Mouse (Mus musculus) CH12.LX (cell line): ENCODE measurements around the gene Adgb. TPM values are rescaled to one million over a fixed set of nuclear protein-coding genes. Genes with fewer than 3 reads are reported as not detected.

Source experiments
- DNase-seq: peaks from one replicate; pipeline ENCODE4 v3.0.0-alpha.2; 2013; ENCODE audit errors: extremely low read depth
- H3K27ac ChIP-seq: 2 replicates; pipeline ENCODE4 v1.5.1; 2012; ENCODE audit warnings: low read depth, mild to moderate bottlenecking, control low read depth, moderate library complexity; ENCODE audit not compliant: insufficient read depth
- H3K27me3 ChIP-seq: replicated peaks from 2 replicates; pipeline ENCODE3; 2012; ENCODE audit warnings: inconsistent platforms
- H3K36me3 ChIP-seq, 2 experiments: replicated peaks in 1 of 2; 2 replicates each; pipeline versions ENCODE3 to v1.6.1; 2012; ENCODE audit warnings: inconsistent platforms in 1 of 2, low read length in 1 of 2, mild to moderate bottlenecking in 1 of 2, mixed read lengths in 1 of 2, moderate library complexity in 1 of 2; ENCODE audit not compliant: control insufficient read depth in 1 of 2, insufficient read depth in 1 of 2
- H3K4me1 ChIP-seq, 2 experiments: 2 replicates each; pipeline ENCODE4 v1.6.1; 2012; ENCODE audit warnings: inconsistent platforms in 1 of 2, moderate library complexity in 1 of 2; ENCODE audit not compliant: insufficient read depth in 2 of 2, control insufficient read depth in 1 of 2
- H3K4me2 ChIP-seq: 2 replicates; pipeline ENCODE4 v1.6.1; 2012; ENCODE audit warnings: low read depth, mild to moderate bottlenecking, control low read depth; ENCODE audit not compliant: poor library complexity, insufficient read depth, severe bottlenecking
- H3K4me3 ChIP-seq, 3 experiments: fragments of 150-350 bp in 1 of 3; sonication (generic) in 1 of 3; replicated peaks in 1 of 3; 2 replicates each; pipeline versions ENCODE3 to v1.5.1; 2011 to 2012; ENCODE audit warnings: low read depth in 2 of 3, low read length in 2 of 3, mild to moderate bottlenecking in 2 of 3, moderate library complexity in 2 of 3, control low read depth in 1 of 3, improper control_type of control experiment in 1 of 3, inconsistent platforms in 1 of 3, mixed read lengths in 1 of 3; ENCODE audit not compliant: poor library complexity in 1 of 3
- H3K79me2 ChIP-seq: replicated peaks from 2 replicates; pipeline ENCODE4 v1.6.1; 2012; ENCODE audit warnings: mild to moderate bottlenecking, moderate library complexity; ENCODE audit not compliant: control insufficient read depth, poor library complexity, insufficient read depth, severe bottlenecking; ENCODE audit errors: extremely low read depth
- H3K9ac ChIP-seq: 2 replicates; pipeline ENCODE4 v1.6.1; 2012; ENCODE audit warnings: low read depth, mild to moderate bottlenecking, control low read depth, moderate library complexity; ENCODE audit not compliant: insufficient read depth
- H3K9me3 ChIP-seq: replicated peaks from 2 replicates; pipeline ENCODE3; 2012; ENCODE audit warnings: low read length, inconsistent platforms, mixed read lengths
- CHD1 ChIP-seq: IDR thresholded peaks from 2 replicates; pipeline ENCODE4 v1.6.1; 2012; ENCODE audit warnings: low read depth, low read length, improper control_type of control experiment, inconsistent platforms
- CHD2 ChIP-seq: IDR thresholded peaks from 2 replicates; pipeline ENCODE4 v1.6.1; 2011; ENCODE audit warnings: low read length, improper control_type of control experiment
- CTCF ChIP-seq, 2 experiments: IDR thresholded peaks in 1 of 2; conservative IDR thresholded peaks in 1 of 2; 2 replicates each; pipeline ENCODE4 v1.5.1; 2011 to 2012; ENCODE audit warnings: low read depth in 2 of 2, low read length in 2 of 2, improper control_type of control experiment in 1 of 2, inconsistent platforms in 1 of 2, mild to moderate bottlenecking in 1 of 2, moderate library complexity in 1 of 2
- E2F4 ChIP-seq: IDR thresholded peaks from 2 replicates; pipeline ENCODE4 v1.6.1; 2011; ENCODE audit warnings: low read depth, low read length, improper control_type of control experiment; ENCODE audit not compliant: insufficient replicate concordance
- ELF1 ChIP-seq: IDR thresholded peaks from 2 replicates; pipeline ENCODE4 v1.6.1; 2014; ENCODE audit warnings: low read depth, mild to moderate bottlenecking, inconsistent platforms, low read length, improper control_type of control experiment
- ETS1 ChIP-seq: conservative IDR thresholded peaks from 2 replicates; pipeline ENCODE4 v1.6.1; 2012; ENCODE audit warnings: low read depth, mild to moderate bottlenecking, inconsistent platforms, low read length, improper control_type of control experiment, moderate library complexity
- GABPA ChIP-seq: IDR thresholded peaks from 2 replicates; pipeline ENCODE4 v1.6.1; 2012; ENCODE audit warnings: low read depth, low read length, improper control_type of control experiment, inconsistent platforms; ENCODE audit not compliant: insufficient replicate concordance
- HCFC1 ChIP-seq: IDR thresholded peaks from 2 replicates; pipeline ENCODE4 v1.6.1; 2012; ENCODE audit warnings: low read depth, mild to moderate bottlenecking, inconsistent platforms, low read length, improper control_type of control experiment
- JUN ChIP-seq: IDR thresholded peaks from 2 replicates; pipeline ENCODE4 v1.6.1; 2011; ENCODE audit warnings: low read depth, mild to moderate bottlenecking, low read length, improper control_type of control experiment, moderate library complexity; ENCODE audit not compliant: insufficient read depth
- JUND ChIP-seq: conservative IDR thresholded peaks from 2 replicates; pipeline ENCODE4 v1.6.1; 2011; ENCODE audit warnings: low read depth, low read length, improper control_type of control experiment
- MAX ChIP-seq: IDR thresholded peaks from 2 replicates; pipeline ENCODE4 v1.6.1; 2011; ENCODE audit warnings: low read length, improper control_type of control experiment
- MAZ ChIP-seq: IDR thresholded peaks from 2 replicates; pipeline ENCODE4 v1.6.1; 2012; ENCODE audit warnings: low read depth, mild to moderate bottlenecking, inconsistent platforms, low read length, improper control_type of control experiment, moderate library complexity
- MEF2A ChIP-seq: IDR thresholded peaks from 2 replicates; pipeline ENCODE4 v1.6.1; 2014; ENCODE audit warnings: low read depth, mild to moderate bottlenecking, inconsistent platforms, low read length, improper control_type of control experiment, borderline replicate concordance
- MXI1 ChIP-seq: IDR thresholded peaks from 2 replicates; pipeline ENCODE4 v1.6.1; 2011; ENCODE audit warnings: mild to moderate bottlenecking, low read depth, low read length, improper control_type of control experiment
- MYC ChIP-seq: IDR thresholded peaks from 2 replicates; pipeline ENCODE4 v1.6.1; 2011; ENCODE audit warnings: low read depth, mild to moderate bottlenecking, improper control_type of control experiment, low read length
- NELFE ChIP-seq: IDR thresholded peaks from 2 replicates; pipeline ENCODE4 v1.6.1; 2011; ENCODE audit warnings: low read depth, low read length, improper control_type of control experiment
- PAX5 ChIP-seq: IDR thresholded peaks from 2 replicates; pipeline ENCODE4 v1.6.1; 2012; ENCODE audit warnings: low read length, inconsistent platforms, mixed read lengths
- POLR2A ChIP-seq: IDR thresholded peaks from 2 replicates; pipeline ENCODE4 v1.6.1; 2011; ENCODE audit warnings: low read depth, mild to moderate bottlenecking, improper control_type of control experiment, low read length
- POLR2AphosphoS2 ChIP-seq: IDR thresholded peaks from 2 replicates; pipeline ENCODE4 v1.6.1; 2011; ENCODE audit warnings: low read depth, low read length, improper control_type of control experiment
- RAD21 ChIP-seq: IDR thresholded peaks from 2 replicates; pipeline ENCODE4 v1.6.1; 2011; ENCODE audit warnings: low read depth, mild to moderate bottlenecking, low read length, improper control_type of control experiment, moderate library complexity
- SIN3A ChIP-seq: IDR thresholded peaks from 2 replicates; pipeline ENCODE4 v1.6.1; 2012; ENCODE audit warnings: low read length, improper control_type of control experiment, inconsistent platforms
- SMC3 ChIP-seq: IDR thresholded peaks from 2 replicates; pipeline ENCODE4 v1.6.1; 2011; ENCODE audit warnings: low read depth, low read length, improper control_type of control experiment
- TBP ChIP-seq: conservative IDR thresholded peaks from 2 replicates; pipeline ENCODE4 v1.6.1; 2011; ENCODE audit warnings: low read depth, low read length, improper control_type of control experiment
- TCF12 ChIP-seq: IDR thresholded peaks from 2 replicates; pipeline ENCODE4 v1.6.1; 2014; ENCODE audit warnings: low read depth, mild to moderate bottlenecking, inconsistent platforms, low read length, improper control_type of control experiment
- UBTF ChIP-seq: IDR thresholded peaks from 2 replicates; pipeline ENCODE4 v1.6.1; 2012; ENCODE audit warnings: low read depth, mild to moderate bottlenecking, inconsistent platforms, low read length, improper control_type of control experiment, moderate library complexity
- USF1 ChIP-seq: IDR thresholded peaks from 2 replicates; pipeline ENCODE4 v1.6.1; 2014; ENCODE audit warnings: low read depth, mild to moderate bottlenecking, inconsistent platforms, low read length, improper control_type of control experiment
- USF2 ChIP-seq: conservative IDR thresholded peaks from 2 replicates; pipeline ENCODE4 v1.6.1; 2011; ENCODE audit warnings: low read depth, low read length, improper control_type of control experiment
- ZC3H11A ChIP-seq: IDR thresholded peaks from 2 replicates; pipeline ENCODE4 v1.6.1; 2012; ENCODE audit warnings: low read depth, mild to moderate bottlenecking, inconsistent platforms, low read length, improper control_type of control experiment
- ZKSCAN1 ChIP-seq: IDR thresholded peaks from 2 replicates; pipeline ENCODE4 v1.6.1; 2012; ENCODE audit warnings: low read depth, inconsistent platforms, low read length, improper control_type of control experiment, borderline replicate concordance
- ZMIZ1 ChIP-seq: IDR thresholded peaks from 2 replicates; pipeline ENCODE4 v1.6.1; 2012; ENCODE audit warnings: low read depth, mild to moderate bottlenecking, inconsistent platforms, low read length, improper control_type of control experiment
- ZNF384 ChIP-seq: IDR thresholded peaks from 2 replicates; pipeline ENCODE4 v1.6.1; 2012; ENCODE audit warnings: low read depth, low read length, improper control_type of control experiment, inconsistent platforms
- dilution Hi-C: fragments of 300-500 bp; cut with MboI; formaldehyde crosslinking; loops from 2 replicates; pipeline ENCODE4 v1.14.3; 2020; ENCODE audit warnings: low sequenced_read_pairs; ENCODE audit not compliant: extremely low pct_unique_long_range_greater_than_20kb, extremely low pct_ligation_motif_present
- in situ Hi-C: fragments of 300-500 bp; cut with MboI; formaldehyde crosslinking; loops from 3 replicates; pipeline ENCODE4 v1.14.3; 2019; ENCODE audit warnings: low sequenced_read_pairs, low pct_ligation_motif_present, low pct_unique_long_range_greater_than_20kb, mixed read lengths
- polyA plus RNA-seq: library from polyadenylated mRNA; unstranded; fragments of >175 nt; gene quantifications from 2 replicates; pipeline ENCODE4 v1.2.1, GENCODE M21; 2012; ENCODE audit warnings: low read depth; ENCODE audit not compliant: insufficient read length
- total RNA-seq, 2 experiments: library from RNA; depleted of rRNA; stranded (reverse); fragments of 300-350 nt in 1 of 2; fragments of >200 nt in 1 of 2; gene quantifications; 2 replicates each; pipeline ENCODE4 v1.2.3; 2012 to 2014

Adgb gene
- total and polyA plus RNA-seq, 3 experiments = not detected

DNA sequence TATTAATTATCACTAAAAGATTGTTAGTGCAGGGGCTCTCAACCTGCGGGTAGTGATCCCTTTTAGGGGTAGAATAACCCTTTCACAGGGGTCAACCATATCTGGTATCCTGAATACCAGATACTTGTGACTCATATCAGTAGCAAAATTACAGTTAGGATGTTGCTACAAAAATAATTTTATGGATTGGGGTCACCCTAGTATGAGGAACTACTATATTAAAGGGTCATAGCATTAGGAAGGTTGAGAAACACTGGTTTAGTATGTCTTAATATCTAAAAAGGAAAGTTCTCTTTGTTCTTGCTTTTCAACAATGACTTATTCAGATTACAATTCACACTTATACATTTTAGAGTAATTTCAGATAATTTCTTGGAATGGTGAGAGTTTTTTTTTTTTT, 108.1 kb downstream of the Adgb start:
- no peak for TF ChIP-seq CHD1
- no peak for TF ChIP-seq NELFE
- no peak for TF ChIP-seq SIN3A
- no peak for TF ChIP-seq USF2
- no peak for TF ChIP-seq MEF2A
- TF ChIP-seq ZC3H11A = no peak
- no peak for TF ChIP-seq E2F4
- TF ChIP-seq TCF12 = no peak
- TF ChIP-seq USF1 = no peak
- TF ChIP-seq PAX5 = no peak
- TF ChIP-seq ZNF384 = no peak
- no peak for TF ChIP-seq SMC3
- no peak for TF ChIP-seq ZKSCAN1
- TF ChIP-seq ELF1 = no peak
- TF ChIP-seq MAZ = no peak
- TF ChIP-seq JUND = no peak
- TF ChIP-seq, all 38 proteins: peak for 0
- DNase-seq = no peak
- Histone ChIP-seq H3K4me3 (no peak overlapping the region), H3K36me3 (no peaks in the 10 kb centered on the region), H3K9me3 (no peaks in the 10 kb centered on the region), H3K9ac (no peak overlapping the region), H3K27me3 (no peaks in the 10 kb centered on the region), H3K4me1 (no peaks in the 10 kb centered on the region), H3K79me2 (no peaks in the 10 kb centered on the region), H3K27ac (no peak overlapping the region), H3K4me2 (no peak overlapping the region)
- in situ Hi-C loops = no loop called here
- dilution Hi-C loops = no loop called here

DNA sequence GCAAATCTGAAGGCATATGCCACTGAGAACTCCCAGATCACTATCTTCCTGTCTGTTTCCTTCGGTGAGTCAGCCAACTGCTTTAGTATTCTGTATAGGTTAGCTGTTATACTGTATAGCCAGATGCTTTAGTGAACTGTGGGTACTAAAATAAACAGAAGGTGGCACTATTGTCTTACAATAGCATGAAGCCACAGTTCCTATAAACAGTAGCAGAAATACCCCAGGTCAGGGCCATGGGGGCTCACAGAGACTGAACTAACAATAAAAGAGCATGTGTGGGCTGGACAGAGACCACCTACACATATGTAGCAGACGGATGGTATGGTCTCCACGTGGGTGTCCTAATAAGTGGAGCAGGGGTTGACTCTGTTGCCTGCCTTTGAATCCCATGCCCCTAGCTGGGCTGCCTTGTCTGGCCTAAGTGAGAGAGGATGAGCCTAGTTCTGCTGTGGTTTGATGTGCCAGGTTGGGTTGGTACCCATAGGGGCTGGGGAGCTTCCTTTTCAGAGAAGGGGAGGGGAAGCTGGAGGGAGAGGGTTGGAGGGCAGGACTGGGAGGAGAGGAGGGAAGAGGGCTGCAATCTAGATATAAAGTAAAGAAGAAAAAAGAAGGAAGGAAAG, 116.4 kb downstream of the Adgb start:
- Histone ChIP-seq H3K4me3 (no peak overlapping the region), H3K4me2 (no peak overlapping the region), H3K27ac (no peak overlapping the region), H3K9me3 (no peaks in the 10 kb centered on the region), H3K79me2 (no peaks in the 10 kb centered on the region), H3K27me3 (no peaks in the 10 kb centered on the region), H3K4me1 (peaks cover 0 to 5% of the 10 kb centered on the region in 2 experiments; a peak in 1 of 4 replicates), H3K36me3 (no peaks in the 10 kb centered on the region), H3K9ac (no peak overlapping the region)
- in situ Hi-C loops (no loop called here), dilution Hi-C loops (no loop called here)
- TF ChIP-seq ZNF384 (no peak), MEF2A (no peak), TBP (no peak), POLR2AphosphoS2 (no peak), MYC (no peak), MXI1 (no peak), CHD2 (no peak), GABPA (no peak), CTCF (conservative IDR thresholded peaks at IDR 0.05 in 1 of 2, IDR thresholded peaks at IDR 0.05 in 1 of 2; ENCODE audit: low read depth in 2 of 2, low read length in 2 of 2) (peak in 1 of 2 experiments; percentile 63; a peak in 3 of 4 replicates), POLR2A (no peak), USF1 (no peak), CHD1 (no peak), TCF12 (no peak), RAD21 (peak; percentile 75), SMC3 (peak; percentile 35), UBTF (no peak), MAX (no peak), MAZ (no peak), JUN (no peak), HCFC1 (no peak), ETS1 (no peak), ELF1 (no peak), ZMIZ1 (no peak)
- peak; percentile 40 for DNase-seq
